Mouse (Mus musculus) CH12.LX (cell line): Measurements from ENCODE around the gene Dctpp1.

ENCODE experiments used
- EP300 ChIP-seq: IDR thresholded peaks from 2 replicates; pipeline ENCODE4 v1.6.1; 2011; ENCODE audit warnings: low read length, improper control_type of control experiment
- POLR2A ChIP-seq: IDR thresholded peaks from 2 replicates; pipeline ENCODE4 v1.6.1; 2011; ENCODE audit warnings: low read depth, mild to moderate bottlenecking, improper control_type of control experiment, low read length
- POLR2AphosphoS2 ChIP-seq: IDR thresholded peaks from 2 replicates; pipeline ENCODE4 v1.6.1; 2011; ENCODE audit warnings: low read depth, low read length, improper control_type of control experiment
- RAD21 ChIP-seq: IDR thresholded peaks from 2 replicates; pipeline ENCODE4 v1.6.1; 2011; ENCODE audit warnings: low read depth, mild to moderate bottlenecking, low read length, improper control_type of control experiment, moderate library complexity
- ZKSCAN1 ChIP-seq: IDR thresholded peaks from 2 replicates; pipeline ENCODE4 v1.6.1; 2012; ENCODE audit warnings: low read depth, inconsistent platforms, low read length, improper control_type of control experiment, borderline replicate concordance

DNA sequence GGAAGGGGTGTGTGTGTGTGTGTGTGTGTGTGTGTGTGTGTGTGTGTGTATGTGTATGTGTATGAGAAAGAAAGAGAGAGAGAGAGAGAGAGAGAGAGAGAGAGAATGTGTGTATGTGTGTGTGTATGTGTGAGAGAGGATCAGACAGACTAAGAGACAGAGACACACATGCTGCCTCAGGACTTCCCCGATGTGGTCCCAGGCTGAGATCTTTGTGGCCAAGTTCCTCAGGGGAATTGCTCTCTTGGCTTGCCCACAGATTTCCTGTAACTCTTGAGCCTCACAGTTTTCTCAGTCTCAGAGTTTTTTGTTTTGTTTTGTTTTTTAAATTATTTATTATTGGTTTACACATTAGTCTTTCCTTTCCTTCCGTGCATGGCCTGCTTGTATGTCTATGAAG lies 28.8 kb upstream of the Dctpp1 start:
- TF ChIP-seq RAD21 (no peak; the same call in 1 of the 2 replicates), EP300 (peak; percentile 92), POLR2AphosphoS2 (no peak), ZKSCAN1 (no peak), POLR2A (no peak)
